ENCODE assay signal across 9 mouse cellular contexts in the genomic region with DNA sequence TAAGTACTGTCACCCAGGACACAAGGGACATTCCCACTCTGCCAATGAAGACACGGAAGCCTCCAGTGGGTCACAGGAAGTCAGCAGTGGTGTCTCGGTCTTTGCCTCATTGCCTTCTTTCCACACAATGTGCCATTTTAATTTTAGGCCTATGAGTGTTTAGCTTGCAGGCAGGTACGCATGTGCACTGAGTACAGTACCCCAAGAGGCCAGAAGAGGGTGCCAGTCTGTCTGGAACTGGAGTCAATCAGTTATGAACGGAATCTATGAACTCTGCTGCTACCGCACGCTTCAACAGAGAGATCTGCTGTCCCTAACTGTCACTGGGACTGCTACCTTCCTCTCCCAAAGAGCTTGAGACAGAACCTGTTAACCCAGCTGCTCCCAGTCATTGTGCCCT. TPM values are rescaled to one million over a fixed set of nuclear protein-coding genes. Genes with fewer than 3 reads are reported as not detected.
DNase-seq lines count a peak whose midpoint lies in the region; ATAC-seq lines count a peak whose summit lies in the region.
"Had no signal": no experiment of that assay in that cellular context is flagged by ENCODE, and none has a peak within 500 bp of the region (broad histone marks: within the 10 kb centered on the region; RNA-seq: fewer than 3 reads in every experiment).

No protein-coding gene starts in this region.

- 82% methylated on average over 6 of the region's 6 CpGs for WGBS in liver, embryonic 11.5 days

- no peaks in the 10 kb centered on the region for H3K27me3 ChIP-seq in liver, embryonic 11.5 days (replicated peaks; ENCODE audit: control insufficient read depth, insufficient read depth, low read length)
- H3K27me3 ChIP-seq: heart, embryonic 15.5 days had no signal

- H3K4me3 ChIP-seq in liver, embryonic 11.5 days (ENCODE audit: low read depth, low read length): no peak overlapping the region
- H3K4me3 ChIP-seq: heart, embryonic 15.5 days had no signal

- no peaks in the 10 kb centered on the region for H3K4me1 ChIP-seq in liver, embryonic 11.5 days (replicated peaks; ENCODE audit: control insufficient read depth, insufficient read depth, low read length)

- no peaks in the 10 kb centered on the region for H3K9me3 ChIP-seq in liver, embryonic 11.5 days (ENCODE audit: control insufficient read depth, low read length)
- H3K9me3 ChIP-seq: heart, embryonic 15.5 days had no signal

- H3K36me3 ChIP-seq in liver, embryonic 11.5 days (ENCODE audit: control insufficient read depth, insufficient read depth, low read length): peaks cover 61% of the 10 kb centered on the region

- no peak overlapping the region for H3K4me2 ChIP-seq in liver, embryonic 11.5 days
- H3K4me2 ChIP-seq: heart, embryonic 15.5 days had no signal

- no peak for ATAC-seq in cerebellum, adult (ENCODE audit: insufficient number of reproducible peaks, low FRiP score, low TSS enrichment)
- ATAC-seq in liver, embryonic 11.5 days (replicated peaks; ENCODE audit: low FRiP score): no peak
- ATAC-seq in megakaryocyte progenitor cell, adult 5-6 weeks (replicated peaks; ENCODE audit: poor library complexity): peak; percentile 69

- DNase-seq in cerebellum, adult 11 months: peak; percentile 56
- peak; percentile 39 for DNase-seq in liver
- DNase-seq in liver, embryonic 11.5 days (ENCODE audit: low spot score): no peak
- DNase-seq in cerebellum, adult 9-10 months: peak; percentile 73
- no peak for DNase-seq in spleen, postnatal 36 days (ENCODE audit: low spot score in 2 of 2)
- DNase-seq in adrenal gland, adult 2 months: no peak

- H3K9ac ChIP-seq in liver, embryonic 11.5 days (ENCODE audit: low read depth, low read length): no peak overlapping the region
- H3K9ac ChIP-seq: heart, embryonic 15.5 days had no signal

- no peak overlapping the region for H3K27ac ChIP-seq in liver, embryonic 11.5 days (ENCODE audit: low read depth, low read length)
- H3K27ac ChIP-seq: heart, embryonic 15.5 days had no signal

RNA-seq across cellular contexts. Expression of gene Pik3cd, which starts 17.3 kb away (rescaled TPM):
- 12.6 and 12.9 TPM in 2 replicates for polyA plus RNA-seq in liver, embryonic 11.5 days (2014; fragmentation: Nextera tagmentation; extraction: Ambion mirVana)
- 32.2 and 33.0 TPM in 2 replicates for total RNA-seq in megakaryocyte progenitor cell, adult 5-6 weeks (2015)
- total RNA-seq in megakaryocyte progenitor cell, adult 5-6 weeks (2017): 59.5 and 66.5 TPM in 2 replicates
- 1 to 10 TPM; 6.1 to 6.2 TPM for total RNA-seq in adrenal gland, adult 2 months (2021)
- 4.2 and 5.0 TPM in 2 replicates for polyA plus RNA-seq in adrenal gland, adult 2 months (2012; rRNA removed)

RNA-seq across cellular contexts. Expression of gene Tmem201, which starts 18.2 kb away (rescaled TPM):
- 16.8 and 16.9 TPM in 2 replicates for polyA plus RNA-seq in liver, embryonic 11.5 days (2014; fragmentation: Nextera tagmentation; extraction: Ambion mirVana)
- 10.9 and 12.4 TPM in 2 replicates for total RNA-seq in megakaryocyte progenitor cell, adult 5-6 weeks (2015)
- total RNA-seq in megakaryocyte progenitor cell, adult 5-6 weeks (2017): 8.5 and 8.8 TPM in 2 replicates
- total RNA-seq in adrenal gland, adult 2 months (2021): 10 to 100 TPM; 30.0 to 31.0 TPM
- 85.3 and 95.4 TPM in 2 replicates for polyA plus RNA-seq in adrenal gland, adult 2 months (2012; rRNA removed)

RNA-seq across cellular contexts. Expression of gene Slc25a33, which starts 54.4 kb away (rescaled TPM):
- polyA plus RNA-seq in liver, embryonic 11.5 days (2014; fragmentation: Nextera tagmentation; extraction: Ambion mirVana): 21.9 and 23.2 TPM in 2 replicates
- 4.9 and 8.6 TPM in 2 replicates for total RNA-seq in megakaryocyte progenitor cell, adult 5-6 weeks (2015)
- total RNA-seq in megakaryocyte progenitor cell, adult 5-6 weeks (2017): 3.8 and 6.2 TPM in 2 replicates
- total RNA-seq in adrenal gland, adult 2 months (2021): 10 to 100 TPM; 18.7 to 26.7 TPM
- 29.0 and 43.2 TPM in 2 replicates for polyA plus RNA-seq in adrenal gland, adult 2 months (2012; rRNA removed)

Comparison
In these comparisons a context has a peak if more than half of its experiments do, and no peak if none do; other contexts are left out.
1. DNase-seq: peak in cerebellum, adult 11 months (single experiment), liver (single experiment) and cerebellum, adult 9-10 months (single experiment); none in liver, embryonic 11.5 days (single experiment), spleen, postnatal 36 days (0 of 2) and adrenal gland, adult 2 months (single experiment).
2. RNA of gene Pik3cd, which starts 17.3 kb away (total RNA-seq): 32.2 to 66.5 TPM in megakaryocyte progenitor cell, adult 5-6 weeks; 6.1 to 6.2 TPM in adrenal gland, adult 2 months; every median in the first group is over 4 times any median in the second.